Mouse (Mus musculus) liver, adult 2 months (tissue): ENCODE measurements at regions not wholly inside any gene's neighbourhood (a gene's known extent, or its start where the extent isn't known, plus 50 kb on each side); places are given as distances from the start of the nearest gene placed in this dataset.

Experiments used
- CTCF ChIP-seq: fragments of 200-500 bp; IDR thresholded peaks from 2 replicates; pipeline ENCODE4 v1.5.1; 2011; ENCODE audit warnings: low read depth, low read length, control low read depth
- POLR2A ChIP-seq: fragments of 200-500 bp; IDR thresholded peaks from 2 replicates; pipeline ENCODE4 v1.6.1; 2011; ENCODE audit warnings: low read length, control low read depth; ENCODE audit not compliant: insufficient read depth; ENCODE audit errors: extremely low read depth

DNA sequence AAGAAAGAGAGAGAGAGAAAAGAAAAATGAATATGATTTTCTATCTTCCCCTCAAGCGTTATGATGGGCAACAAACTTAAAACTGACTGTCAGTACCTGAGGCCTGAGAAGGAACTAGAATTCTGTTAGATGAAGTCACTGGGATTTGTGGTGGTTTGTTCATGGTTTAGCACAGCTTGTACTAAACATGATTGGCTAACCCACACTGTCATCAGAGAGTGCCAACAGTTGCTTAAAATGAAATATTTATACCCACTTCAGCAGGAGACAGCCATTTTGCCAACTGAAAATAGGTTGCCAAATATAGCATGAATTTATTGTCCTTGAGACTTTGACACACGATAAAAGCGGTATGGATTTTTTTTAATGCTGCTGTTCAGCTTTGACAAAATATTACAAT, 360.5 kb upstream of the Slc24a2 start:
- TF ChIP-seq POLR2A (no peak), CTCF (no peak)
